Mouse (Mus musculus): ENCODE data around the gene Srpx. TPM values are rescaled to one million over a fixed set of nuclear protein-coding genes. Genes with fewer than 3 reads are reported as not detected.

Gene Srpx
- polyA plus RNA-seq, 1 experiment from 2014 or later: 20.8 TPM

- Histone ChIP-seq H3K27me3 (replicated peaks) (no peaks in the 10 kb centered on the region), H3K9me3 (no peaks in the 10 kb centered on the region), H3K4me2 (replicated peaks) (no peak overlapping the region), H3K4me1 (replicated peaks) (no peaks in the 10 kb centered on the region), H3K4me3 (replicated peaks) (no peak overlapping the region), H3K36me3 (no peaks in the 10 kb centered on the region), H3K27ac (no peak overlapping the region), H3K9ac (no peak overlapping the region)
- ATAC-seq: no peak
- WGBS: 80% methylated on average over 4 of the region's 4 CpGs
Measured at GRCm38 (mm10) chrX:10069405-10069804, 48.1 kb downstream of the Srpx start.

GRCm38 (mm10) chrX:10063781-10064180, 53.7 kb downstream of the Srpx start:
- ATAC-seq: no peak
- Histone ChIP-seq H3K4me2 (replicated peaks) (no peak overlapping the region), H3K36me3 (no peaks in the 10 kb centered on the region), H3K9me3 (no peaks in the 10 kb centered on the region), H3K9ac (no peak overlapping the region), H3K27ac (no peak overlapping the region), H3K27me3 (replicated peaks) (no peaks in the 10 kb centered on the region), H3K4me1 (replicated peaks) (no peaks in the 10 kb centered on the region), H3K4me3 (replicated peaks) (no peak overlapping the region)
- 67% methylated on average over 1 of the region's 1 CpGs for WGBS

- Histone ChIP-seq H3K9me3 (no peaks in the 10 kb centered on the region), H3K4me1 (replicated peaks) (no peaks in the 10 kb centered on the region), H3K4me3 (replicated peaks) (no peak overlapping the region), H3K4me2 (replicated peaks) (no peak overlapping the region), H3K9ac (no peak overlapping the region), H3K36me3 (no peaks in the 10 kb centered on the region), H3K27me3 (replicated peaks) (no peaks in the 10 kb centered on the region), H3K27ac (no peak overlapping the region)
- 76% methylated on average over 2 of the region's 2 CpGs for WGBS
- ATAC-seq: no peak
Measured at GRCm38 (mm10) chrX:10063361-10063760, 54.1 kb downstream of the Srpx start.

- Histone ChIP-seq H3K27ac (no peak overlapping the region), H3K4me2 (replicated peaks) (no peak overlapping the region), H3K27me3 (replicated peaks) (no peaks in the 10 kb centered on the region), H3K36me3 (no peaks in the 10 kb centered on the region), H3K9ac (no peak overlapping the region), H3K9me3 (no peaks in the 10 kb centered on the region), H3K4me1 (replicated peaks) (no peaks in the 10 kb centered on the region), H3K4me3 (replicated peaks) (no peak overlapping the region)
- 83% methylated on average over 4 of the region's 4 CpGs for WGBS
- ATAC-seq: no peak
Measured at GRCm38 (mm10) chrX:10062201-10062600, 55.3 kb downstream of the Srpx start.

- H3K4me2 ChIP-seq (replicated peaks): no peak overlapping the region
- H3K36me3 ChIP-seq: no peaks in the 10 kb centered on the region
- H3K9me3 ChIP-seq: no peaks in the 10 kb centered on the region
- H3K4me1 ChIP-seq (replicated peaks): no peaks in the 10 kb centered on the region
- no peak for ATAC-seq
- H3K9ac ChIP-seq: no peak overlapping the region
- H3K27ac ChIP-seq: no peak overlapping the region
- no peak overlapping the region for H3K4me3 ChIP-seq (replicated peaks)
- no peaks in the 10 kb centered on the region for H3K27me3 ChIP-seq (replicated peaks)
Measured at GRCm38 (mm10) chrX:10034666-10035065, 82.8 kb downstream of the Srpx start.

GRCm38 (mm10) chrX:10010202-10010601, 107.3 kb downstream of the Srpx start:
- Histone ChIP-seq H3K27ac (no peak overlapping the region), H3K4me2 (replicated peaks) (no peak overlapping the region), H3K4me1 (replicated peaks) (no peaks in the 10 kb centered on the region), H3K9ac (no peak overlapping the region), H3K4me3 (replicated peaks) (no peak overlapping the region), H3K27me3 (replicated peaks) (no peaks in the 10 kb centered on the region), H3K9me3 (no peaks in the 10 kb centered on the region), H3K36me3 (no peaks in the 10 kb centered on the region)
- no peak for ATAC-seq

- no peaks in the 10 kb centered on the region for H3K4me1 ChIP-seq (replicated peaks)
- H3K9ac ChIP-seq: no peak overlapping the region
- H3K27me3 ChIP-seq (replicated peaks): no peaks in the 10 kb centered on the region
- ATAC-seq: no peak
- H3K9me3 ChIP-seq: no peaks in the 10 kb centered on the region
- 93% methylated on average over 1 of the region's 1 CpGs for WGBS
- H3K4me3 ChIP-seq (replicated peaks): no peak overlapping the region
- no peak overlapping the region for H3K27ac ChIP-seq
- H3K36me3 ChIP-seq: no peaks in the 10 kb centered on the region
- no peak overlapping the region for H3K4me2 ChIP-seq (replicated peaks)
Measured at GRCm38 (mm10) chrX:10007675-10008270, 109.7 kb downstream of the Srpx start.

GRCm38 (mm10) chrX:10005946-10006345, 111.6 kb downstream of the Srpx start:
- H3K4me2 ChIP-seq (replicated peaks): no peak overlapping the region
- no peak for ATAC-seq
- H3K36me3 ChIP-seq: no peaks in the 10 kb centered on the region
- no peak overlapping the region for H3K9ac ChIP-seq
- H3K9me3 ChIP-seq: no peaks in the 10 kb centered on the region
- no peak overlapping the region for H3K27ac ChIP-seq
- 57% methylated on average over 1 of the region's 1 CpGs for WGBS
- H3K4me1 ChIP-seq (replicated peaks): no peaks in the 10 kb centered on the region
- H3K4me3 ChIP-seq (replicated peaks): no peak overlapping the region
- H3K27me3 ChIP-seq (replicated peaks): no peaks in the 10 kb centered on the region

- H3K9ac ChIP-seq: no peak overlapping the region
- ATAC-seq: no peak
Measured at GRCm38 (mm10) chrX:10000718-10001117, 116.8 kb downstream of the Srpx start.

More at GRCm38 (mm10) chrX:10000718-10001117, 116.8 kb downstream of the Srpx start:
- 69% methylated on average over 1 of the region's 1 CpGs for WGBS
- Histone ChIP-seq H3K9me3 (no peaks in the 10 kb centered on the region), H3K27ac (no peak overlapping the region), H3K4me2 (replicated peaks) (no peak overlapping the region), H3K27me3 (replicated peaks) (no peaks in the 10 kb centered on the region), H3K4me1 (replicated peaks) (no peaks in the 10 kb centered on the region), H3K4me3 (replicated peaks) (no peak overlapping the region), H3K36me3 (no peaks in the 10 kb centered on the region)

Other genes starting within 250 kb of the Srpx start
- gene Sytl5, start 232.1 kb downstream of the Srpx start, polyA plus RNA-seq (2015; fragmentation: Nextera tagmentation; extraction: Ambion mirVana): 2.3 and 3.1 TPM in 2 replicates
- gene Rpgr, start 99.2 kb upstream of the Srpx start, polyA plus RNA-seq (2015; fragmentation: Nextera tagmentation; extraction: Ambion mirVana): 9.9 and 11.7 TPM in 2 replicates
- gene Otc, start 134.6 kb upstream of the Srpx start, polyA plus RNA-seq (2015; fragmentation: Nextera tagmentation; extraction: Ambion mirVana): 55.4 and 59.9 TPM in 2 replicates